In the genomic region with DNA sequence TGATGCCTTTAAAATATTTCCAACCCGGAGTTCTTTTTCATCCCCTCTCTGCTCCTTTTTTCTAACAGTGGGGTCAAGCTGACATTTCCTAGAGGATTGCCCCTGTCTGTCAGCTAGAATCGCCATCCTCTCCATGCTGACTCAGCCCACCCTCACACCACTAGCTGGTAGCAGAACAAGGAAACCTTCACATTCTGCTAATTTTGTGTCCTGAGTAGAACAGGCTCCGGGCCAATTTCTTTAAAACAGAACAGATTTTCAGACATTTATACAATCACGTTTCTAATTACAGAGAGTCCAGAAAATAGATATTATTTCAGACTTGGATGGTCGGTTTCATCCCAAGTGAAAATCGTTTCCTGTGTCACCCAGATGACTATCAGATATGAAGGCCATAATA, we compare ENCODE assay signal across 6 mouse cellular contexts.
"Had no signal": no experiment of that assay in that cellular context is flagged by ENCODE, and none has a peak within 500 bp of the region (broad histone marks: within the 10 kb centered on the region; RNA-seq: fewer than 3 reads in every experiment).

No protein-coding gene starts in this region.

- DNase-seq: kidney, adult 2 months; kidney, postnatal 25 days; left cerebral cortex, postnatal 4 days; liver, postnatal 0 days; lung, embryonic 14.5 days; thymus, postnatal 25 days had no signal
